Mouse (Mus musculus) bone marrow, adult 2 months (tissue): ENCODE data around the gene Dlg2. TPM values are rescaled to one million over a fixed set of nuclear protein-coding genes. Genes with fewer than 3 reads are reported as not detected.

Experiments
- H3K27ac ChIP-seq: fragments of 200-500 bp; 2 replicates; pipeline ENCODE4 v1.5.1; 2012; ENCODE audit warnings: low read depth, mild to moderate bottlenecking, control low read depth, inconsistent platforms, low read length; ENCODE audit not compliant: control insufficient read depth, poor library complexity, insufficient read depth
- H3K4me1 ChIP-seq: fragments of 200-500 bp; 2 replicates; pipeline ENCODE4 v1.6.1; 2011; ENCODE audit warnings: low read length; ENCODE audit not compliant: control insufficient read depth, insufficient read depth
- H3K4me3 ChIP-seq: fragments of 200-500 bp; replicated peaks from 2 replicates; pipeline ENCODE3; 2011; ENCODE audit warnings: mild to moderate bottlenecking, low read depth, low read length, control low read depth; ENCODE audit not compliant: control insufficient read depth
- CTCF ChIP-seq: fragments of 200-500 bp; IDR thresholded peaks from 2 replicates; pipeline ENCODE4 v1.5.1; 2011; ENCODE audit warnings: low read length, control low read depth; ENCODE audit not compliant: control insufficient read depth, insufficient read depth
- POLR2A ChIP-seq: fragments of 200-500 bp; IDR thresholded peaks from 2 replicates; pipeline ENCODE4 v1.6.1; 2011; ENCODE audit warnings: low read depth, mild to moderate bottlenecking, control low read depth, low read length, borderline replicate concordance; ENCODE audit not compliant: control insufficient read depth
- WGBS: fragments of 180-500 bp; shearing (Covaris S2); methylation state at CpG from one replicate; pipeline ENCODE4 v1.1.7; 2018; 5-methylcytosine and 5-hydroxymethylcytosine counted together
- polyA plus RNA-seq: library from polyadenylated mRNA; stranded (reverse); fragments of >200 nt; gene quantifications from 2 replicates; pipeline ENCODE4 v1.2.4, GENCODE M21; 2011; ENCODE audit warnings: low replicate concordance; ENCODE audit not compliant: missing spikeins, insufficient read depth, insufficient read length

Gene Dlg2
- polyA plus RNA-seq, 1 experiment, result 11.7 TPM

DNA sequence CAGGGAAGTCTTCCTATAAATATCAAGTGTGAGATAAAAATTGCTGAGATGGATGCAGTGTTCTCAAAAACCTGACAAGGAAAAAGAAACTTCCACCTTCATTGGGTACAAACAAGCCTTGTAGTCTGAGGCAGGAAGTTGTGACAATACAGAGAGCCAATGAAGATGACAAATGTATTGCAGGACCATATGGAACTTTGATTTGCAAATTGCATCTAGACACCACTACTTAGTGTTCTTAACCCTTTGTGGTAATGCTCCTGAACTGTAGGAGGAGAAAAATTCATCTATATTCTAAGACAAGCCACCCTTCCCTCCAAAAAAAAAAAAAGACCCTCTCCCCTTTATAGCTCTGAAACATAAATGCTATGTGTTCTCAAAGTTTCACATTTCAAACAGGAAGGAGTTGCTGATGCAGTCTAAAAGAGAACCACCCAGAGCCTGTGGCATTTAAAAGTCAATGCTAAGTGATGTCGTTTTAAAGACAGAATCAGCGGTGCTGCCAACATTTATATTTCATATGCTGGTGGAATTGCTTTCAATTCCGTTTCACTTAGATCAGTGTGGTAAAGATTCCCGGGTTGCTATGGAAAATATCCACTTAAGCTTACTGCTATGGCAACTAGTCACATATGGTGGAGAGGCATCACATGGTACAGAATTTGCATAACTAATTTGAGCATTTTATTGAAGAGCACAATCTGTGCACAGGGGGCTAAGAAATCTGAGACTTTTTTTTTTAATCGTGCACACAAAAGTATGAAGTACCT lies 731.8 kb downstream of the Dlg2 start:
- H3K4me1 ChIP-seq, result no peaks in the 10 kb centered on the region
- TF ChIP-seq CTCF, result no peak
- no peak for TF ChIP-seq POLR2A
- no peak overlapping the region for H3K4me3 ChIP-seq
- 72% methylated on average over 5 of the region's 5 CpGs for WGBS
- H3K27ac ChIP-seq, result no peak overlapping the region

DNA sequence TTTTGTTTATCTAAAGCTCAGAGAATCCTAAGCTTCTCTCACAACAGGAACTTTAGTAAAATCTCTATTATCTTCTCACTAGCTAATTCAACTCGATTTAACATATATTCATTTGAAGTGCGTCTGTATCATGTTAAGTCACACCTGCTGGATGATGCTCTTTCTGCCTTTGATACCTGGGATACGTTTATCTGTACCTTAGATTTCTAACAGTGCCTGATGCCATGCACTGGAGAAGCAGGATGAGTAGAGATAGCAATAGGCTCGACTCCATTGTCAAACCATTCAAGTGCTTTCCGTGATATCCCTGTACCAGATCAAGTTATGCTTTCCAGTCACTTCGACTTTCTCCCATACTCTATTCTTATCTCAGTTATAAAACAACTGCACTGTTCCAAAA lies 732.5 kb downstream of the Dlg2 start:
- no peak overlapping the region for H3K27ac ChIP-seq
- TF ChIP-seq POLR2A (no peak), CTCF (no peak)
- no peaks in the 10 kb centered on the region for H3K4me1 ChIP-seq
- no peak overlapping the region for H3K4me3 ChIP-seq
- 65% methylated on average over 6 of the region's 6 CpGs for WGBS

DNA sequence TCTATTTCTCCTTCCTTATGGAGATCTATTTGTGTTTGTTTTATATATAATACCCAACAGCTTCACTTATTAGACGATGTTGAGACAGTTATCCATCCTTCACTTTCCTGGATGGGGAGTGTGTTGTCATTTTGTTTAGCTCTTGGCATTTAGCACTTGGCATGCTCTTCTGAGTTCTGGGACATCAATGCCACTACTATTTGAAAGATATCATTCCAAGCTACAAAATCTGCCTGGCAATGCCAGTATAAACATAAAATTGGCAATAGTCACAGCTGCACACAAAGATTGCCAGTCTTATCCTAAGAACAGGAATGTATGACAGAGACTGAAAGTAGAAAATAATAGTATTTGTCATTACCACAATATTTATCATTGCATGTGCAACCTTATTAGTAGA lies 735.8 kb downstream of the Dlg2 start:
- H3K27ac ChIP-seq, result no peak overlapping the region
- no peak for TF ChIP-seq CTCF
- no peak for TF ChIP-seq POLR2A
- WGBS, result 56% methylated on average over 1 of the region's 1 CpGs
- no peaks in the 10 kb centered on the region for H3K4me1 ChIP-seq
- no peak overlapping the region for H3K4me3 ChIP-seq

DNA sequence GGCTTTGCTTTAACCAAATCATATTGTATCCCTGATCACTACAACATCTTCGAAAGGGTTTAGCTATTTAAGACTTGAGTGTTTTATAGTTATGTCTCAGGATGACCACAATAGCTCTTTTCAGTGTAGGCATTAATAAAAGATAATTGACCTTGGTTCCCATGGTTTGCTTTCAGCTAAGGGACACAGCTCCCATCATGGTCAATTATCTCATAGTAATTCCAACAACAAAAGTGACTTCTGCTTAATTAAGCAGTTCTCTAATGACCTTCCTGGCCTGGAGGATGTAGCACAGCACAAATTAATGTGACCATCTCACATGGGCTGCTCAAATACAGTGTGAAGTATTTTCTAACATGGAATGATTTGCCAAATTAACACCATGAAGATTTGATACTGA lies 738.4 kb downstream of the Dlg2 start:
- no peaks in the 10 kb centered on the region for H3K4me1 ChIP-seq
- H3K27ac ChIP-seq, result no peak overlapping the region
- 62% methylated on average over 1 of the region's 1 CpGs for WGBS
- TF ChIP-seq POLR2A (no peak), CTCF (no peak)
- no peak overlapping the region for H3K4me3 ChIP-seq

DNA sequence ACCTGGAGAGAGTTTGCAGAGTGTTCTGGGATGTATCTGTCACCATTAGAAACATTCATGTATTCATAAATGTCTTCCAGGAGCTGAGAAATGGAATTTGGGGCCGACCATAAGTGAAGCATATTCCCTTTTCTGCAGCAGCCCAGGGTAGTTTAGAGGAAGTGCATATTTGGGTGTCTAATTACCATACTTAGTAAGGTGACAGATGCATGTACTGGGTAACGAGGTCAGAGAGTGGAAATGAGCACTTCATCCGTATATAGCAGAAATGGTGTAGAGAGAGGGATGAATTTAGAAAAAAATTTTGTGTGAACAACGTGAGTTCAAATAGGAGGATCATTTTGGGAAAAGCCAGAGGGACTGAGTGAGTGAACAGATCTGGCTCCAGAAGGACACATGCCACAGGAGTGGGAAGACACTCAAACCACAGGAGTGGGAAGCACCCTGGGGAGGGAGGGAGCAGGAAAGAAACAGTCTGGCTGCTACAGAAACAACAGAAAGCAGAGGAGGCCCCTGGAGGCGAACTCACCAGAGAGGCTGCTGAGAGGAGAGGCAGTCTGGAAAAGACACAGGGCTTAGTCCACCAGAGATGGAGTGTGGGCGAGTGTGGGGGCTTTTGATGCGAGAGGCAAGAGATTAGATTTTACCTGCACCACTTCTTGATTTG lies 742.0 kb downstream of the Dlg2 start:
- no peaks in the 10 kb centered on the region for H3K4me1 ChIP-seq
- TF ChIP-seq POLR2A (no peak), CTCF (no peak)
- H3K4me3 ChIP-seq, result no peak overlapping the region
- 45% methylated on average over 7 of the region's 7 CpGs for WGBS
- H3K27ac ChIP-seq, result no peak overlapping the region

DNA sequence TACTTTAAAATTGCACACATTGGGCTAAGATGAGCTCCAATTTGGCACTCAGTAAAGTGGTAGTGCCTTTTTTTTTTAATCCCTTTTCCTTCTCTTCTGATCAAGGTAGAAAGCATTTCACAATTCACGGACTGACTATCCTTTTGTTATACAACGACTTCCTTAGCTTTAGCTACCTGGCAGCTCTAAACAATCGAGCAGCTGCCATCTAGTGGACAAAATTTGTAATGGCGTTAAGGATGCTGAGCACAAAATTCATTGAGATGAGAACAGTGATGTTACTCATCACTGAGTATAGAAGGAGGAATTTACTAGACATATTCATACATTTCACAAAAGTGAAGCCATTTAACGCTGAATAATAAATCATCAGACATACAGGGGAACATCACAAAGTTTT lies 750.0 kb downstream of the Dlg2 start:
- TF ChIP-seq POLR2A (no peak), CTCF (no peak)
- no peak overlapping the region for H3K27ac ChIP-seq
- H3K4me3 ChIP-seq, result no peak overlapping the region
- H3K4me1 ChIP-seq, result no peaks in the 10 kb centered on the region
- 1% methylated on average over 5 of the region's 5 CpGs for WGBS

DNA sequence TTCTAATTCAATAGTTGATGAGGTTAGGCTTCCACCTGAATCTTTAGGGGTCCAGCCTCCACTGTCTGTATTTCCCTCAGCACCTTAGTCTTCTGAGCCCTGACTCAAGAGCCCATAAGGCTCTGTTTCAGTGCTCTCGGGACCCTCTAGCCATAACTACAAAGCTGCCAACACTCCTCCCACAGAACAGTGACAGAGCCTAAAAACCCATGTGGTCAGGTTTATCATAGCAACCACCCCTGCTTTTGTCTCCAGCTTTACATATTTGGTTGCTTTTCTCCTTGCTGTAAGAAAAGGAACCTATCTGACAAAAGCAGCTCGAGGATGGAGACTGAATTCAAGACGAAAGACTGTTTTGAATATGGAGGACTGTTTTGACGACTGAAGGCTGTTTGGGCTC lies 765.2 kb downstream of the Dlg2 start:
- WGBS, result 59% methylated on average over 4 of the region's 4 CpGs

DNA sequence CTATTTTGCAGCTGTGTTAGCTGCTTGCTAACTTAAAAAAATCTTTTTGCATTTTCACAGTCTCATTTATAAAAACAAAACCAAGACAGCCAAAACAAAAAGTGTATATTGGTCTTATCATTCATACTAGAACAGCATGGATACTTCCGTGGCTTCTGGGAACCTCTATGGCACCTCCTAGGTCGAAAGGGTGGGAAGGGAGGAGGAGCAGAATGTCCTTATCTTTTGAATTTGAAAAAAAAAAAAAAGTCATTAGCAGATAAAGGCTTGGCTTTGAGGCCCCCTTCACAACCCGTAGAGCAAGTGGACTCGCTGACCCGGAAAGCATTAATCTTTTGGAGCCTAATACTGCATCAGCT lies 785.2 kb downstream of the Dlg2 start:
- Histone ChIP-seq H3K4me3 (no peak overlapping the region), H3K4me1 (no peaks in the 10 kb centered on the region), H3K27ac (no peak overlapping the region)
- TF ChIP-seq POLR2A (no peak), CTCF (no peak)
- 6% methylated on average over 5 of the region's 5 CpGs for WGBS

More for the DNA sequence above, 765.2 kb downstream of the Dlg2 start:
- no peak overlapping the region for H3K27ac ChIP-seq
- H3K4me3 ChIP-seq, result no peak overlapping the region
- TF ChIP-seq POLR2A (no peak), CTCF (no peak)
- no peaks in the 10 kb centered on the region for H3K4me1 ChIP-seq
